Mouse (Mus musculus): ENCODE data around the gene Dync1i1. TPM values are rescaled to one million over a fixed set of nuclear protein-coding genes. Genes with fewer than 3 reads are reported as not detected.

Gene Dync1i1
- polyA plus RNA-seq, 1 experiment from 2014 or later, result not detected

DNA sequence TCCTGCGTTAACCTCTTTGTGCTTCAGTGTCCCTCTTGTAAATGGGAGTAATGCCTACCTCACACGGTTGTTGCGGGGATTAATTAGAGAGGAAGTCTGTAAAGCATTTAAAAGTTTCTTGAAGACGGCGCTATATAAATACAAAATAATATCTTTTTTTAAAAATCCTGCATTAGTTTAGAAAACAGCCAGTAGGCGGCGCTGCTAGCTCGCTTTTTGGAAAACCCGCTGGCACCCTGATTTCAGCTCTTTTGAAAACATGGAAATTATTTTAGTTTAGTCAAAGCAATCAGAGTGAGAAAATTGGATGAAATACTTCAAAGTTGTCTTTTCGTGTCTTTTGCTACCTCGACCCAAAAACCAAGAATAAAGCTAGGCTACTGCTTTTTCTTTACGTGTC is 132.9 kb downstream of the Dync1i1 start:
- no peaks in the 10 kb centered on the region for H3K79me2 ChIP-seq (ENCODE audit: inconsistent target)
- 13% methylated on average over 12 of the region's 12 CpGs for WGBS (ENCODE audit: missing documents)
- H3K4me3 ChIP-seq (ENCODE audit: inconsistent target), result no peak overlapping the region
- no peak overlapping the region for H3K27ac ChIP-seq
- no peaks in the 10 kb centered on the region for H3K36me3 ChIP-seq (ENCODE audit: inconsistent target)

DNA sequence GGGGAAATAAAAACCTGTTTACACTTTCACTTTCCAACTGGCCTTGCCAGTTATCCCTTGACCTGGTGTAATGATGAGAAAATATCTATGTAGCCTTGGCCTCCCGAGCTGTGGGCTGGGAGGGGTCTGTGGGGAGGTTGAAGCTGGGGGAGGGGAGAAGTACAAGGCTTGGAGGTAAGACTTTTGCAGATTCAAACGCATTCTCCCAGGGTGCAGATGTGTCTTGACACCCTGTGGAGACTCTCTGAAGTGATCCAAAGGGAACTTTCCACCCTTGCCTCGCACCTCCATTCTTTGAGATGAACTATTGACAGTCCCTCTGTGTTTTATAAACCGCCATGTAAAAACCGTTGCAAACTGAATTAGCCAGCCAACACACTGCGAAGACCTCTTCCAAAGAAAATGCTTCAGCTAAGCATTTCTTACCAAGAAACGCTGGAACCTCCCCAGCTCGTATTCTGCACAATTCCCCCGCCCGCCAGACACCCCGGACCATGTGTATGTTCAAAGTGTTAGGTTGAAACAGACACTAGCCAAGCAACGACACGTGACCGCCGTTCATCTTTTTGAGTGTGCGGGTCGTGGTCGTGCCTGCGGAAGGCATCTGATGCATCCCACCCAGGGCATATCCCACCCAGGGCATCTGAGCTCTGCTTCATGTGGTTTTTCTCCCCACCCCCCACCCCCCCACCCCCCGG is 133.6 kb downstream of the Dync1i1 start:
- H3K36me3 ChIP-seq (ENCODE audit: inconsistent target), result no peaks in the 10 kb centered on the region
- no peak overlapping the region for H3K4me3 ChIP-seq (ENCODE audit: inconsistent target)
- no peak overlapping the region for H3K27ac ChIP-seq
- no peaks in the 10 kb centered on the region for H3K79me2 ChIP-seq (ENCODE audit: inconsistent target)
- WGBS (ENCODE audit: missing documents), result 76% methylated on average over 19 of the region's 20 CpGs

DNA sequence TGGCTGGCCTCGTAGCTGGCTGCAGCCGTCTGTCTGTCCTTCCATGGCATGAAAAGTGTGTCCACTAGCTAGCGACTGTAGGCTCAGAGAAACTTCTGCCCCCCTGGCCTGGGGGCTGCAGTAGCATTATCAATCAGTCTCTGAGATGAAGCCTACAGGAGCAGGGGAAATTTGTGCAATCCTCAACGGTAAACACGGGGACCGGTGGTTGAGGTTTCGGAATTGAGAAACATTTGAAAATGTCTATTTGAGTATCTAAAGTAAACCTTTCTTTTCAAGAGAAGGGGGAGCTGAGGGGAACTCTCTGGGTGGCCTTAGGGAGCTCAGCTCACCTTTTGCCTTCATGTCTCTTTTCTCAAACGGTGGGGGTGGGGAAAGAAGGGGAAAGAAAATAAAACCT is 134.2 kb downstream of the Dync1i1 start:
- Histone ChIP-seq H3K4me3 (ENCODE audit: inconsistent target) (no peak overlapping the region), H3K36me3 (ENCODE audit: inconsistent target) (no peaks in the 10 kb centered on the region), H3K27ac (no peak overlapping the region), H3K79me2 (ENCODE audit: inconsistent target) (no peaks in the 10 kb centered on the region)
- WGBS (ENCODE audit: missing documents), result 63% methylated on average over 7 of the region's 8 CpGs

DNA sequence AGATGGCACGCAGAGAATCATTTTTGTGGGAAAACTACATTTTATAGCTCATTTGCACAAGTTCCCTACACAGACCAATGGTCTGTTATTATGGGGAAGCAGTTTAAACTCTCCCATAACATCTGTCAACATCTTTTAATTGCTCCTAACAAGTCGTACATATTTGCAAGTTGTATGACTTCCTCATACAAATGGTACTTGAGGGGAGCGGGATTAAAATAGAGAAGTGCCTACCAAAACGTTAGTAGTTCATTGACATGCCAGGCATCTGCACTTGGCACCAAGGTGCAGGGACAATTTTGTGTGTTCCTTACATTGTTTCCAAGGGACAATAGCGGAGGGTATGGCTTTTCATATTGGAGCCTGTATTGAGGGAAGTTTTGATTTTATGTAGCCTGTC is 140.7 kb downstream of the Dync1i1 start:
- H3K4me3 ChIP-seq (ENCODE audit: inconsistent target), result no peak overlapping the region
- no peaks in the 10 kb centered on the region for H3K36me3 ChIP-seq (ENCODE audit: inconsistent target)
- H3K27ac ChIP-seq, result no peak overlapping the region
- 29% methylated on average over 5 of the region's 5 CpGs for WGBS (ENCODE audit: missing documents)
- no peaks in the 10 kb centered on the region for H3K79me2 ChIP-seq (ENCODE audit: inconsistent target)

DNA sequence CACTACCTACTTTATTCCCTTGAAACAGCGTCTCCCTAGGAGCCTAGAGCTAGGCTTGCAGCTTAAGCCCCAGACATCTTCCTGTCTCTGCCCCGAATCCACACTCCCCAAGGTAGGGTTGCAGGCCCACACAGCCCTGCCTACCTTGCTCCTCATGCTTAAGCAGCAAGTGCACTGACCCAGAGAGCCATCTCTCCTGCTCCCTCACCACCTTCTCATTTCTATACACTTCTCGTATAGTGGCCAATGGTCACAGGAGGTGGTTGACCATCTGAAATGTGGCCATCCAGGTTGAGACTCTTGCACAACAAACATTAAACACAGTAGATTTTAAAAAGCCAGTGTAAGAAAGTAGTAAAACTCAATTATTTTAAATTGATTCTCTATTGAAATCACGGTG is 141.8 kb downstream of the Dync1i1 start:
- H3K36me3 ChIP-seq (ENCODE audit: inconsistent target), result no peaks in the 10 kb centered on the region
- no peak overlapping the region for H3K4me3 ChIP-seq (ENCODE audit: inconsistent target)
- WGBS (ENCODE audit: missing documents), result 89% methylated on average over 4 of the region's 4 CpGs
- no peaks in the 10 kb centered on the region for H3K79me2 ChIP-seq (ENCODE audit: inconsistent target)
- H3K27ac ChIP-seq, result no peak overlapping the region

DNA sequence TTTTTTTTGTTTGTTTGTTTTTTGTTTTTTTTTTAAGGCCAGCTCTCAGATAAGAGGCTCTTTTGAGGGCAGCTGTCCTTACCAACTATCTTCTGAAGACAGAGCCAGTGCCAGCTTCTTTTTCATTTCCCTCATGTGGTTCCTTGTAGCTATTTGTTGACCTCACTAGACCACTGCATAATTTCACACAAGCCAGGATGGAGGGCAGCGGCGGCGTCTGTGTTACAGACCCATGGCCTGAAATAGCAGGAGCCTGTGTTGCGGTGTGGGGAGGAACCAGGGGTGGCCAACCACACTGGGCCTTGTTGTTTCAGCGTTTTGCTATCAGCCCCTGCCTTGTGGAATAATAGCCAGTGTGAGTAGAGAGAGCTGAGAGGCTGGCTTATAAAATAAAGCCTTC is 145.6 kb downstream of the Dync1i1 start:
- WGBS (ENCODE audit: missing documents), result 71% methylated on average over 5 of the region's 5 CpGs

DNA sequence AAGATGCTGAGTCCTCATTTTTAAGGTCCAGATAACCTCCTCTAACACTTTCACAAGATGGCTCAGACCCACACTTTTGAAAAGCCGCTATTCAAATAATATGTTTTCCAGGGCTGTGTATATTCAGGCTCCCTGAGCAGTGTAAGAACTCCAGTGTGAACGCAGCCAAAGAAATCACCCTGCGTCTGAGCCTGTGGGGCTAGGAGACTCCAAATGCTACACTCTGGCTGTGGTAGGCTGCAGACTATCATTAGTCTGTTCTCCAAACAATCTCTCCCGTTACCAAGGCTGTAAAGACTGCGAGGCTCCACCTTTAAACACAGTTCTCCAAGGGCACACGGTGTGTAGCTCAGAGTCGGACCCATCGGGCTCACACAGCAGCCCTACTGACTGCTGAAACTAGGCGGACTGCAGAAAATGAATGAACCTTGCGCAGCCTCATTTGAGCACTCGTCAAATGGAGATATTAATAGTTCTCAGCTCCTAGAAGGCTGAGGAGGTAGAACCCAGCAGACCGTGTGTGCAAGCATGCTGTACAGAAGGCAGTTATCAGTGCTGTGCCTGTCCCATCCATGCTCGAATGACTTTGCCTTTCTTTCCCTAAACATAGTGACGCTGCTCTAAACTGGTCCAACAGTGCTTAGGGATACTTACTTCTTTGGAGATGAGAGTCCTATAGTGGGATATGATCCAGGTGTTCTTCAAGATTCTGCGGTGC is 146.3 kb downstream of the Dync1i1 start:
- H3K27ac ChIP-seq, result no peak overlapping the region
- WGBS (ENCODE audit: missing documents), result 88% methylated on average over 15 of the region's 15 CpGs
- no peaks in the 10 kb centered on the region for H3K79me2 ChIP-seq (ENCODE audit: inconsistent target)
- no peaks in the 10 kb centered on the region for H3K36me3 ChIP-seq (ENCODE audit: inconsistent target)
- no peak overlapping the region for H3K4me3 ChIP-seq (ENCODE audit: inconsistent target)

More for the DNA sequence above, 145.6 kb downstream of the Dync1i1 start:
- H3K36me3 ChIP-seq (ENCODE audit: inconsistent target), result no peaks in the 10 kb centered on the region
- H3K4me3 ChIP-seq (ENCODE audit: inconsistent target), result no peak overlapping the region
- H3K79me2 ChIP-seq (ENCODE audit: inconsistent target), result no peaks in the 10 kb centered on the region
- no peak overlapping the region for H3K27ac ChIP-seq

DNA sequence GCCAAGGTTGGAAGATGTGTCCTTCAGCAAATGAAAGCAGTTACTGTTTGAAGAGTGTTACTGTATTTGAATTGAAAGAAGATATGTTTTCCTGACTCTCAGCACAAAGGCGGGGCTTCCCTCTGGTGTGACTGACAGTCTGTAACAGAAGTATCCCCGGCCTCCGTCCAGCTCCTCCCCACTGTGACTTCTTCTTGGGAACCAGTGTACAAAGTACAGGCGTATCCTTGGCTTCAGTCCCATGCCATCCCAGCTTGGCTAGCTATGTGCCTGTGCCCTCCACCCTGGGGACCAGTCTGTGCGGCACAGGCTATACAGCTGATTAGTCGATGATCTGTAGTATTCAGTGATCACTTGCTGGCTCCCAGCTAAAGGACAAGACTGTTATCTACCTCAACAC is 163.9 kb downstream of the Dync1i1 start:
- H3K79me2 ChIP-seq (ENCODE audit: inconsistent target), result no peaks in the 10 kb centered on the region
- H3K4me3 ChIP-seq (ENCODE audit: inconsistent target), result no peak overlapping the region
- WGBS (ENCODE audit: missing documents), result 90% methylated on average over 6 of the region's 6 CpGs
- no peak overlapping the region for H3K27ac ChIP-seq
- H3K36me3 ChIP-seq (ENCODE audit: inconsistent target), result no peaks in the 10 kb centered on the region

DNA sequence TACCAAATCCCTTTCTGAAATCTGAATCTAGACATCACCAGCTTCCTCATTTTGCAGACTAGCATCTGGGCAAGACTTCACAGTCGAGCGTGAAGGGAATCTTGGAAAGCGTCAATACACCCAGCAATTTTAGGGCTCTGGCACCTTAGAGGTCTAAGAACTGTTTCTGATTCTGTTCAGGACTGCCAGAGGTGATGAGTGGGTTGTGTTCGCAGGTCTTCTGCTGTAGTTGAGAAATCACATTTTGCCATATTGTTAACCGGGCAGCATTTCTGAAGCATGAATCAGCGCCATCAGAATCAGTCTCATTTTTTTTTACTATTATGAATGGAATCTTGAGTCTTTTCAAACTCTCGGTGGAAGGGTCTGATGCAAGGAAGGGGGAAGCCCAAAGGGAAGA is 185.9 kb downstream of the Dync1i1 start:
- Histone ChIP-seq H3K4me3 (ENCODE audit: inconsistent target) (no peak overlapping the region), H3K79me2 (ENCODE audit: inconsistent target) (no peaks in the 10 kb centered on the region), H3K27ac (no peak overlapping the region), H3K36me3 (ENCODE audit: inconsistent target) (no peaks in the 10 kb centered on the region)
- WGBS (ENCODE audit: missing documents), result 78% methylated on average over 7 of the region's 7 CpGs

DNA sequence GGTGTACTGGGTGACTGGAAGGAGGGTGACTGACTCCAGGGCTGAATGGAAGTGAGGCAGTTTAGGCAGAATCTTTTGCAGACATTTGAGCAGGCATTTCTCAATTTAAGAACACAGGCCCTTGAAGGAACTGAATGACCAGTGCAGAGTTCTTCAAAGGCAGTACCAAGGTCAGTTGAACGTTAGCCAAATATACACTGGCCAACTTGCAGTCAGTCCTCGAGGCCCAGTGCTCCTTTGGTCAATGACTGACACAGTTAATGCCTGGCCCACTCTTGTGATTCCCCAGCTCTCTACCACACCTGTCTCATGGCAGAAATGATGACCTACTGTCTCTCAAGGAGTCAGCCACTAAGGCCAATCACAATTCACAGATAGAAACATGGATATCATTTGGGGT is 189.6 kb downstream of the Dync1i1 start:
- Histone ChIP-seq H3K36me3 (ENCODE audit: inconsistent target) (no peaks in the 10 kb centered on the region), H3K4me3 (ENCODE audit: inconsistent target) (no peak overlapping the region), H3K27ac (no peak overlapping the region), H3K79me2 (ENCODE audit: inconsistent target) (no peaks in the 10 kb centered on the region)
- WGBS (ENCODE audit: missing documents), result 79% methylated on average over 2 of the region's 2 CpGs

DNA sequence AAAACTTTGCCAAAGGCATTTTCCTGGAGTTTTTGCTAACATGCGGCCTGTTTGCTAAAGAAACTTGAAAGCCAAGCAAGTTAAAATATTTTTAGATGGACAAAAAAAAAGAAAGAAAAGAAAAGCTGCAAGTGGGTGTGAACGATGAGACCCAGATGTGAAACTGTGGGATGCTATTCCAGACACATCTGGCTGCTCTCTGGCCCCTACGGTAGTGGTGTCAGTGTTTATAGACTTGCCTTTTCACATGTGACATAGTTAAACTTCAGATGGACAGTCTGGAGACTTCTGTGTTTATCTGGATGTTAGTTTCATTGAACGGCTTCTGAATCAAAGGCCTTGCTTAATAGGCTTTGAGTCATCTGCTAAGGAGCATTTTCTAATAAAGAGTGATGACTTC is 195.2 kb downstream of the Dync1i1 start:
- H3K4me3 ChIP-seq (ENCODE audit: inconsistent target), result no peak overlapping the region
- no peaks in the 10 kb centered on the region for H3K79me2 ChIP-seq (ENCODE audit: inconsistent target)
- WGBS (ENCODE audit: missing documents), result 87% methylated on average over 4 of the region's 4 CpGs
- no peak overlapping the region for H3K27ac ChIP-seq
- no peaks in the 10 kb centered on the region for H3K36me3 ChIP-seq (ENCODE audit: inconsistent target)

DNA sequence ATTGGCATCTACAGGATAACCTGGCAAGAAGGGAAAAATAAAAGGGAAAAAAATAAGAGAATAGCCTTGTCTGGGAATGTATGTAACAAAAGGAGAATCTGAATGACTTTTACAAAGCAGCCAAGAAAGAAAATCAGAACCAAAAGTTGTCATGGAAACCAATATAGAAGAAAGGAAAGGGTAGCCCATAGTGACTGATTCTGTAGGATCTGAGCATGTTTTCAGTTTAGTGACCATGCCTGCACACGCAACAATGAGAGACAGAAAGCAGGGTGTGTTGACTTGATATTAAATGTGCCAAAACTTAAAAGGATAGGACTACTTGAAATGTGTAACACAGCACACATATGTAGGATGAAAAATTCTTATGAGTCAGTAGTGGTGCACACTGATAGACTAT is 197.2 kb downstream of the Dync1i1 start:
- H3K79me2 ChIP-seq (ENCODE audit: inconsistent target), result no peaks in the 10 kb centered on the region
- no peak overlapping the region for H3K27ac ChIP-seq
- H3K4me3 ChIP-seq (ENCODE audit: inconsistent target), result no peak overlapping the region
- 85% methylated on average over 1 of the region's 1 CpGs for WGBS (ENCODE audit: missing documents)
- H3K36me3 ChIP-seq (ENCODE audit: inconsistent target), result no peaks in the 10 kb centered on the region

DNA sequence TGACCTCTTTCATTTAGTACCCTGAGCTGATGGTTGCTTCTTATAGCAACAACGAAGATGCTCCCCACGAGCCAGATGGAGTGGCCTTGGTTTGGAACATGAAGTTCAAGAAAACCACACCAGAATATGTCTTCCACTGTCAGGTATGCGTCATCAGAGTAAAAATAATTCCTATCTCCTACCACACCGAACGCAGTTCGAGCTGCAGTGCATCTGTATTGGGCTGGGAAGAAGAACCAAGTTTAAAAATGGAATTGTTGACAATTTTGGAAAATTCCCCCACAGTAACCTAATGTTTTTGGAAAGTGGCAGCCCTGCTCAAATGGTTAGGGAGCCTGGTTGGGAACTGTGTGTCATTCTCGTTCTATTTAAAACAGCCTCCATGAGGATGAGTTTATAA is 197.7 kb downstream of the Dync1i1 start:
- WGBS (ENCODE audit: missing documents), result 91% methylated on average over 7 of the region's 7 CpGs

DNA sequence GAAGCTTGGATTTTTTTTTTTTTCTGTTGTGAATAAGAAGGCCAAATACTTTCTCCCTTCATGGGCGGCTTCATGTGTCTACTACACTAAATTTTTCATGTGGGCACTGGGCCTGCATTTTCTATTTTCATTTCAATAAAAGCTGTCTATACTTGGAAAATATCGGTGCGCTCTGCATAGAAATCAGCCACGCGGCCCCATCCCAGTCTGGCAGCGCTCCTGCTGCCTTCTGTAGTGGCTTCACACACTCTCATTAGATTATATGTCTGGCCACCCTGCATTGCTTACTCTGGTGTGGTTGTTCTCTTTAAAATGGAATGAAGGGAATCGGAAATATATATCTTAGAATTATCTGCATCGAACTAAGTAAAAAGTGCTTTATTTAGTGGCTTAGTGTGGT is 204.7 kb downstream of the Dync1i1 start:
- Histone ChIP-seq H3K36me3 (ENCODE audit: inconsistent target) (no peaks in the 10 kb centered on the region), H3K79me2 (ENCODE audit: inconsistent target) (no peaks in the 10 kb centered on the region), H3K27ac (no peak overlapping the region), H3K4me3 (ENCODE audit: inconsistent target) (no peak overlapping the region)
- 97% methylated on average over 8 of the region's 8 CpGs for WGBS (ENCODE audit: missing documents)

More for the DNA sequence above, 197.7 kb downstream of the Dync1i1 start:
- Histone ChIP-seq H3K79me2 (ENCODE audit: inconsistent target) (no peaks in the 10 kb centered on the region), H3K36me3 (ENCODE audit: inconsistent target) (no peaks in the 10 kb centered on the region), H3K27ac (no peak overlapping the region), H3K4me3 (ENCODE audit: inconsistent target) (no peak overlapping the region)

DNA sequence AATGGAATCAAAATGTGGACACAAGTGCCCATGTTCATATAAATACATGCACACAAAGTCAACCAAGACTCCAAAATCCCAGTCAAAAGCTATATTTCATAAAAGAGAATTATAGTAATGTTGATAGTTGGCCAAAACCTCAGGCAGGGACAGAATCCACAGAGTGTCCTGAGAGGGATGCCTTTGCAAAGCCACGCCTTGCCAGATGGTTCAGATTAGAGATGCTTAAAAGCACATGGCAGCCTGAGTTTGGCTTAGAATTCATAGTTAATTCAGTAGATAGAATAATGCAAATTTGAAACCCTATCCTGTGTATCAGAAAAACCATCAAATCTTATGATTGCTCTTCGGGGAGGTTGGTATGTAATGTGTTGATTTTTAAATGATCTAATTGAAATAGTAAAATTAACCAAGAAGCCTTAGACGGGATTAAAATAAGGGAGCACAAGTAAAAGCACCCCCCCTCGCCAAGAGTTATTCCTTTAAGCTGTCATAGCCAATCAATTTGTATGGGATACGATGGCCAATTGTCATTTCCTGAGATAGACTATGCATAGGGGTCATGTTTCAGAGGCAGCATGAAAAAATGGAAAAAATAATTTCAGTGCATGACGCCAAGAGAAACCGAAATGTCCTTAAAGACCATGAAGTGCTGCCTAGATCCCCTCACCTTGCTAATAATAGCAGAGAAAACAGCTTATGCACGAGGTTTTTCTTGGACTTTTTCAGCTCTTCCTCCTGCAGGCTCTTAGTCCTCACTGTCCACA is 210.3 kb downstream of the Dync1i1 start:
- Histone ChIP-seq H3K27ac (no peak overlapping the region), H3K4me3 (ENCODE audit: inconsistent target) (no peak overlapping the region), H3K79me2 (ENCODE audit: inconsistent target) (no peaks in the 10 kb centered on the region), H3K36me3 (ENCODE audit: inconsistent target) (no peaks in the 10 kb centered on the region)
- WGBS (ENCODE audit: missing documents), result 84% methylated on average over 8 of the region's 8 CpGs
